Mouse (Mus musculus) ES-Bruce4 (cell line): ENCODE measurements around the gene Erc2. TPM values are rescaled to one million over a fixed set of nuclear protein-coding genes. Genes with fewer than 3 reads are reported as not detected.

Experiments
- H3K27ac ChIP-seq: 2 replicates; pipeline ENCODE4 v1.5.1; 2012; ENCODE audit warnings: low read length, inconsistent platforms; ENCODE audit not compliant: insufficient read depth
- H3K27me3 ChIP-seq: 2 replicates; pipeline ENCODE4 v1.6.1; 2012; ENCODE audit warnings: mild to moderate bottlenecking, low read length, inconsistent platforms; ENCODE audit not compliant: control insufficient read depth, poor library complexity, insufficient read depth, severe bottlenecking
- H3K36me3 ChIP-seq: 2 replicates; pipeline ENCODE4 v1.6.1; 2012; ENCODE audit warnings: inconsistent platforms, mild to moderate bottlenecking, low read length, moderate library complexity; ENCODE audit not compliant: control insufficient read depth, poor library complexity, insufficient read depth, severe bottlenecking
- H3K4me1 ChIP-seq: one replicate; pipeline ENCODE4 v1.8.1; 2011; ENCODE audit warnings: low read length; ENCODE audit not compliant: control insufficient read depth, insufficient read depth
- H3K4me3 ChIP-seq: 2 replicates; pipeline ENCODE4 v1.5.1; 2011; ENCODE audit warnings: low read depth, mild to moderate bottlenecking, low read length
- H3K9ac ChIP-seq: 2 replicates; pipeline ENCODE4 v1.6.1; 2012; ENCODE audit warnings: low read depth, mild to moderate bottlenecking, inconsistent platforms; ENCODE audit not compliant: poor library complexity, severe bottlenecking
- H3K9me3 ChIP-seq: replicated peaks from 2 replicates; pipeline ENCODE4 v1.6.1; 2012; ENCODE audit warnings: mild to moderate bottlenecking, low read length, inconsistent platforms; ENCODE audit not compliant: control insufficient read depth, poor library complexity, insufficient read depth, severe bottlenecking
- CTCF ChIP-seq: IDR thresholded peaks from one replicate; pipeline ENCODE4 v1.8.1; 2011; ENCODE audit warnings: low read depth, low read length
- EP300 ChIP-seq: IDR thresholded peaks from 2 replicates; pipeline ENCODE4 v1.6.1; 2011; ENCODE audit warnings: low read depth, low read length; ENCODE audit not compliant: insufficient read depth
- POLR2A ChIP-seq: IDR thresholded peaks from one replicate; pipeline ENCODE4 v1.8.1; 2011; ENCODE audit warnings: low read length; ENCODE audit not compliant: insufficient read depth
- polyA plus RNA-seq: library from polyadenylated mRNA; stranded (reverse); fragments of >200 nt; gene quantifications from 2 replicates; pipeline ENCODE4 v1.2.4, GENCODE M21; 2011; ENCODE audit warnings: low read depth; ENCODE audit not compliant: missing spikeins, insufficient read depth, insufficient read length

The Erc2 gene
- polyA plus RNA-seq, 1 experiment: 10.0 TPM

- TF ChIP-seq POLR2A (no peak), CTCF (no peak), EP300 (no peak)
- H3K4me3 ChIP-seq: no peak overlapping the region
- no peaks in the 10 kb centered on the region for H3K27me3 ChIP-seq
- 0 out of 2 replicates have a peak, but pooled peaks cover 5% of the 10 kb centered on the region for H3K9me3 ChIP-seq
- no peak overlapping the region for H3K9ac ChIP-seq
- H3K4me1 ChIP-seq: no peaks in the 10 kb centered on the region
- no peak overlapping the region for H3K27ac ChIP-seq
- no peaks in the 10 kb centered on the region for H3K36me3 ChIP-seq
These were observed 498.6 kb downstream of the Erc2 start for GRCm38 (mm10) chr14:28120851-28121250.

- no peak overlapping the region for H3K9ac ChIP-seq
- H3K27ac ChIP-seq: no peak overlapping the region
- no peaks in the 10 kb centered on the region for H3K36me3 ChIP-seq
- TF ChIP-seq POLR2A: no peak
- no peak for TF ChIP-seq CTCF
- no peak for TF ChIP-seq EP300
- H3K4me3 ChIP-seq: no peak overlapping the region
- H3K9me3 ChIP-seq: no peaks in the 10 kb centered on the region
- H3K27me3 ChIP-seq: no peaks in the 10 kb centered on the region
- no peaks in the 10 kb centered on the region for H3K4me1 ChIP-seq
These were observed 504.6 kb downstream of the Erc2 start for GRCm38 (mm10) chr14:28126842-28127241.

- Histone ChIP-seq H3K36me3 (no peaks in the 10 kb centered on the region), H3K27me3 (no peaks in the 10 kb centered on the region), H3K9me3 (no peaks in the 10 kb centered on the region), H3K4me3 (no peak overlapping the region), H3K4me1 (no peaks in the 10 kb centered on the region), H3K9ac (no peak overlapping the region), H3K27ac (no peak overlapping the region)
- no peak for TF ChIP-seq EP300
- no peak for TF ChIP-seq CTCF
- TF ChIP-seq POLR2A: no peak
These were observed 506.8 kb downstream of the Erc2 start for GRCm38 (mm10) chr14:28128999-28129398.

- Histone ChIP-seq H3K27me3 (no peaks in the 10 kb centered on the region), H3K36me3 (no peaks in the 10 kb centered on the region), H3K9ac (no peak overlapping the region), H3K9me3 (no peaks in the 10 kb centered on the region), H3K4me3 (no peak overlapping the region), H3K27ac (no peak overlapping the region), H3K4me1 (no peaks in the 10 kb centered on the region)
- no peak for TF ChIP-seq CTCF
- no peak for TF ChIP-seq EP300
- no peak for TF ChIP-seq POLR2A
These were observed 521.8 kb downstream of the Erc2 start for GRCm38 (mm10) chr14:28143998-28144397.

- no peak overlapping the region for H3K4me3 ChIP-seq
- no peaks in the 10 kb centered on the region for H3K4me1 ChIP-seq
- no peaks in the 10 kb centered on the region for H3K36me3 ChIP-seq
- TF ChIP-seq EP300: no peak
- TF ChIP-seq POLR2A: no peak
- no peak overlapping the region for H3K27ac ChIP-seq
- H3K27me3 ChIP-seq: no peaks in the 10 kb centered on the region
- no peak overlapping the region for H3K9ac ChIP-seq
- H3K9me3 ChIP-seq: no peaks in the 10 kb centered on the region
These were observed 525.0 kb downstream of the Erc2 start for GRCm38 (mm10) chr14:28147201-28147600.

- Histone ChIP-seq H3K27ac (no peak overlapping the region), H3K27me3 (no peaks in the 10 kb centered on the region), H3K4me3 (no peak overlapping the region), H3K36me3 (no peaks in the 10 kb centered on the region), H3K4me1 (no peaks in the 10 kb centered on the region), H3K9me3 (no peaks in the 10 kb centered on the region), H3K9ac (no peak overlapping the region)
- TF ChIP-seq CTCF (no peak), EP300 (no peak), POLR2A (no peak)
These were observed 528.7 kb downstream of the Erc2 start for GRCm38 (mm10) chr14:28150942-28151341.
